Comparison of ENCODE assay signal across 8 mouse cellular contexts in genomic region chr6:148944767-148945508, GRCm38 (mm10). TPM values are rescaled to one million over a fixed set of nuclear protein-coding genes. Genes with fewer than 3 reads are reported as not detected.
DNase-seq lines count a peak whose midpoint lies in the region; ATAC-seq and TF ChIP-seq lines count a peak whose summit lies in the region.

No protein-coding gene starts in this region.

- H3K36me3 ChIP-seq in hindbrain, embryonic 12.5 days: no peaks in the 10 kb centered on the region
- H3K36me3 ChIP-seq in macrophage (ENCODE audit: inconsistent target): no peaks in the 10 kb centered on the region

- peak overlapping the region; percentile 90 for H3K27ac ChIP-seq in hindbrain, embryonic 12.5 days
- H3K27ac ChIP-seq in left cerebral cortex, adult 2 months: no peak overlapping the region
- H3K27ac ChIP-seq in macrophage: no peak overlapping the region

- no peak for DNase-seq in Patski (ENCODE audit: low read depth, low spot score)
- peak; percentile 37 for DNase-seq in cerebellum, adult 9-10 months
- DNase-seq in frontal cortex, postnatal 14 days (ENCODE audit: low spot score in 2 of 2): peak; percentile 8 to 14
- peak; percentile 11 to 28 for DNase-seq in left cerebral cortex, adult 2 months (ENCODE audit: extremely low spot score in 1 of 2, low spot score in 2 of 2)
- DNase-seq in right cerebral cortex, adult 18-20 months: peak; percentile 10
- DNase-seq in urinary bladder, postnatal 4 days (ENCODE audit: low spot score in 2 of 2): peak; percentile 59 to 65

- peak overlapping the region; percentile 94 for H3K9ac ChIP-seq in hindbrain, embryonic 12.5 days

- H3K9me3 ChIP-seq in hindbrain, embryonic 12.5 days (replicated peaks): no peaks in the 10 kb centered on the region

- peak; percentile 45 for ATAC-seq in Patski
- ATAC-seq in hindbrain, embryonic 12.5 days (ENCODE audit: low FRiP score): peak; percentile 79

- peak overlapping the region; percentile 69 for H3K4me2 ChIP-seq in hindbrain, embryonic 12.5 days (replicated peaks)

- H3K4me3 ChIP-seq in hindbrain, embryonic 12.5 days: peak overlapping the region; percentile 95
- H3K4me3 ChIP-seq in left cerebral cortex, adult 2 months: peak overlapping the region; percentile 50
- peak overlapping the region; percentile 88 for H3K4me3 ChIP-seq in macrophage (ENCODE audit: inconsistent target)

- H3K27me3 ChIP-seq in Patski: no peaks in the 10 kb centered on the region
- H3K27me3 ChIP-seq in hindbrain, embryonic 12.5 days: no peaks in the 10 kb centered on the region

- peaks cover 20% of the 10 kb centered on the region for H3K4me1 ChIP-seq in hindbrain, embryonic 12.5 days

- intact Hi-C loops in left cerebral cortex, adult 2 months (cut with DNase I): no loop called here

- CTCF ChIA-PET in Patski (lab: Charles Lee): interaction anchor here (1.4 kb wide), 1 partner anchor 10 kb away, joined by 3 read pairs; no protein-coding TSS in a partner anchor

- TF ChIP-seq CTCF in Patski (IDR thresholded peaks at IDR 0.05): no peak
- no peak for TF ChIP-seq CTCF in left cerebral cortex, adult 2 months (IDR thresholded peaks at IDR 0.05)

- in situ Hi-C loops in Patski (cut with MboI; ENCODE audit: low pct_unique_long_range_greater_than_20kb): loop anchor here (5.0 to 10.0 kb wide), 2 partner anchors 47 to 170 kb away; no protein-coding TSS in a partner anchor

- peaks cover 34% of the 10 kb centered on the region for H3K79me2 ChIP-seq in macrophage (ENCODE audit: inconsistent target)

- POLR2A ChIA-PET in Patski (lab: Charles Lee): no interaction called here

- WGBS in hindbrain, embryonic 12.5 days: under 1% methylated on average over 86 of the region's 92 CpGs
- 1% methylated on average over 90 of the region's 92 CpGs for whole genome bisulfite sequencing in macrophage (ENCODE audit: missing documents)

RNA-seq across cellular contexts. Expression of gene Sinhcaf, which starts 1.3 kb away (rescaled TPM):
- polyA plus RNA-seq in Patski (2021) (72.4 TPM), macrophage (2018) (3.1 to 9.5 TPM (median 3.7 TPM) in 3 replicates)
- polyA plus RNA-seq in hindbrain, embryonic 12.5 days (2016; fragmentation: Nextera tagmentation; extraction: Ambion mirVana): 164 and 166 TPM in 2 replicates
- 1 to 10 TPM; 3.3 to 4.4 TPM for total RNA-seq in left cerebral cortex, adult 2 months (2021)
- 10 to 100 TPM in 4 of 26 experiments, 1 to 10 TPM in 20, under 1 TPM in 2; 0.66 to 40.0 (median 3.3) TPM for total RNA-seq in macrophage (2018; cell fraction: chromatin; rRNA removed)
- 1 to 10 TPM; 3.3 to 9.7 (median 4.5) TPM for total RNA-seq in macrophage (2018; cell fraction: cytosol; rRNA removed)
- 10 to 100 TPM in 3 of 26 experiments, 1 to 10 TPM in 23; 1.6 to 21.0 (median 4.2) TPM for total RNA-seq in macrophage (2018; cell fraction: nucleus; rRNA removed)

RNA-seq across cellular contexts. Expression of gene Caprin2, which starts 48.9 kb away (rescaled TPM):
- polyA plus RNA-seq in Patski (2021) (16.6 TPM), macrophage (2018) (2.9 to 3.3 TPM (median 2.9 TPM) in 3 replicates)
- 19.1 and 21.4 TPM in 2 replicates for polyA plus RNA-seq in hindbrain, embryonic 12.5 days (2016; fragmentation: Nextera tagmentation; extraction: Ambion mirVana)
- total RNA-seq in left cerebral cortex, adult 2 months (2021): 1 to 10 TPM; 7.7 to 8.0 TPM
- total RNA-seq in macrophage (2018; cell fraction: chromatin; rRNA removed): 10 to 100 TPM; 10.3 to 36.8 (median 19.8) TPM
- 1 to 10 TPM; 1.1 to 3.9 (median 2.2) TPM for total RNA-seq in macrophage (2018; cell fraction: cytosol; rRNA removed)
- total RNA-seq in macrophage (2018; cell fraction: nucleus; rRNA removed): 10 to 100 TPM in 14 of 26 experiments, 1 to 10 TPM in 12; 3.1 to 25.6 (median 10.7) TPM
